Mouse (Mus musculus): ENCODE data around the gene Ttc30a1.
"Not testable (repeated sequence)": the region's sequence is repeated elsewhere in the genome, so short reads cannot be mapped to it uniquely, and the experiment has no call there.

Gene Ttc30a1

GRCm38 (mm10) chr2:75982626-75983025 is 859 bp upstream of the Ttc30a1 start:
- DNase-seq, result no peak

GRCm38 (mm10) chr2:75980933-75981439 is 781 bp downstream of the Ttc30a1 start:
- not testable (repeated sequence) for DNase-seq

GRCm38 (mm10) chr2:75977752-75978368 is 3.9 kb downstream of the Ttc30a1 start, which contains the start of gene Ttc30a2:
Gene Ttc30a2, minus strand, starts transcription at chr2:75978170.
- DNase-seq, result peak; percentile 77

DNA sequence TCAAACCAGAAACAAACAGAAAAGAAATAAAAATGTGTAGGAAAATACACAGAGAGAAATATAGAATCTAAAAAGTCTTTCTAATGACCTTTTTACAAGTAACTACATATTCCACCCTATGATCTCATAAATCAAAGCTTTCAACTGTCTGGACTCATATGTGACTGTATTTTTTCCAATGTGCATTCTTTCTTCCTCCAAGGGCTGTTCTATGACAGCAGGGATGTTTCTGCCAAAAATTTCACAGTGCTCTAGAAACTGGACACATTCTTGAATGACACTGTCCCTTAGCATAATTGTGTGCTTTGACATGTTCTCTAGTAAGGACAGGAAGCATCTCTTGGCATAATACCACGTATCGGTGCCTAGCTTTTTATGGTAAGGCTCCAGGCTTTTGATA is 5.7 kb downstream of the Ttc30a1 start:
- DNase-seq, result not testable (repeated sequence)

- no peak for DNase-seq
Observed at GRCm38 (mm10) chr2:75974131-75974530, 7.6 kb downstream of the Ttc30a1 start.

GRCm38 (mm10) chr2:75964972-75965371 is 16.8 kb downstream of the Ttc30a1 start:
- peak; percentile 86 for DNase-seq

DNA sequence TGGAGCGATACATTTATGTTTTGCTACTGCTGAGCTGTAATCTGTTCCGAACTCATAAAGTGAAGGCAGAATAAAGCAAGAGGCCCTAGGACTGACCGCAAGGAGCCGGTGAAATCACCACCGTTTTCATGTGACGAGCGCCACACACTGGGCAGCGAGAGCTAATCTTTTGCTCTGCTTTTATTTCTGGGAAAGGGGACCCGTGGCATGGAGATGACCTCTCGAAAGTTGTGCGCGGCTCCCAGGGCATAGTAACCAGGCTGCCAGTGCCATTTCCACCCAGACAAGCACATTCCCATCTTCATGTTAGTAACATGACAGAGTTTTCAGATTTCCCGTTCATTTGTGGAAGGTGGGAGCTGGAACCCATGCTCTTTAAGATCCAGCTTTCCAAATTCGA is 17.3 kb downstream of the Ttc30a1 start:
- DNase-seq, result peak; percentile 80

- no peak for DNase-seq
Observed at GRCm38 (mm10) chr2:75964051-75964450, 17.7 kb downstream of the Ttc30a1 start.

DNA sequence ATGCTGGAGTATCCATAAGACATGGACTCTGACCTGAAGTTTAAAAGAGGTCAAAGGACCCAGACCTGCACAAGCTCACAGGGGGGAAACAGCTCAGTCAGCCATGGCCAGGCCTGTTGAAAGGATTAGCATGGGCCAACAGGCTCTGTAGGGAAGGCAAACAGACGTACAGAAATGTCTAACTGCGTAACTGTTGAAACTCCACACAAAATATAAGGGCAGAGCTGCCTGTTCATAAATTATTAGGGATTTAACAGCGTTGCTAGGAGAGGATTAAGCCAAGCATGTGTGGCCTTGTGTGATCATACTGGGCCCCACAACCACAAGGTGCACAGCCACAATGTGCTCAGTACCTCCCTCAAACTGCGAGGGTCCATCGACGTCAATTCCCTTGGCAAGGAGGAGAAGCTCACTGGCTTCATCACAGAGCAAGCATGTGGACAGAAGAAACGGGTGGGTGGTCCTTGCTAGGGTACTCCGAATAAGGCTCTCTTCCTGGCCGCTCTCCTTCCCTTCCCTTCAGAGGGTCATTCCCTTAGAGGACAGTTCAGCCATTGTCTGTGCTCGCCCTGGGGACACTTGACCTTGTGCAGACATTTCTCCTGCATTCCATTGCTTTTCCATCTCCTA is 18.4 kb downstream of the Ttc30a1 start:
- no peak for DNase-seq

GRCm38 (mm10) chr2:75960366-75961330 is 21.1 kb downstream of the Ttc30a1 start:
- peak; percentile 61 for DNase-seq

DNA sequence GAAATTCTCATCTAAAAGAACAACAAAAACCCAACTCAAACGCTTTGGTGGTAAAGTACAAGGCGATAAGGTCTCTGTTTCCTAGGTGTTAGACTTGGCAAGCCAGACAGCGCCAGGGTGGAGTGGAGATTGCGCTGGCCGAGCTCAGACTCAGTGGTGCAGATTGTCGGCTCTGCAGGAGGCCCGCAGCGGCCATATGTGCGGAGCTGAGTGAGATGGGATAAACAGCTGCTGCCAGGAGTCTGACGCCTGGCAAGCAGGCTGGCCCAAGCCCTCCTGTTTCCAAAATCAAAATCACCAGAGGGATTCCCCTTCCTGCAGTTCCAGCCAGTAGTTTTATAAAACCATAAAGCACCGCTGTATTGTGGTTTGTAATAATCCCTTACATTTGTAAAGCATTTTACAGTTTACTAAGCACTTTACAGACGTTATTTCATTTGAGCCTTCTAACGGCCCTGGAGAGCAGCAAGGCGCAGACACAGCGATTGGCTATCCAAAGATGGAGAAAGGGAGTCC is 21.9 kb downstream of the Ttc30a1 start:
- DNase-seq, result no peak

DNA sequence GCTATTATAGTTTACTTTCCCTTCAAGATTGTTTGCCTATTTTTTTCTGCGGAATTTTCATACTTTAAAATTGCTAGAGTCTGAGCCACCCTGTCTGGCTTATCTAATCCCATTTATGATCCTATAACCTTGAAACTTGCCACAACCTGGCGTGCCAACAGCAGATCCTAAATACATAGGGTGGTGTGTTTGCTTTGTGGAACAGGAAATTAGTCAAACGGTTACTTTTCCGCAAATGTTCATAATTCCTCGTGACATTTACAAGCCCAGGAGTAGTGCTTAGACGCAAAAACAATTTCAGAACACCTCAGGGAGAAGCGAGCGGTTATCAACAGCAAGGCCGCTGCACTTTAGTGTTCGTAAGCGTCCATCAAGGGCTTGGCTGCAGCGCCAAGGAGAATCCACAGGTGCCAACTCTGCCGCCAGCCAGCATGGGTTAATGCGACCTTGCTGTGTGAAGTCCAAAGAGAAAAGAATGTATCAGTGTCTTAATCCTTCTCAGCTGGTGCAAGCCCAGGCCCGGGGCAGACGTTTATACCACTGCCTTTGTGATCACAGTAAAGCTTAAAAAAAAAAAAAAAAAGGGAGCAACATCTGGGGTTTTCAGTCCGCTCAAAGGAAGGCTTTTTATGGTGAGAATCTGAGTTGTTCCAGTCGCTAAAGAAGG is 22.5 kb downstream of the Ttc30a1 start:
- DNase-seq, result no peak

- DNase-seq, result no peak
Observed at GRCm38 (mm10) chr2:75955709-75956108, 26.1 kb downstream of the Ttc30a1 start.

DNA sequence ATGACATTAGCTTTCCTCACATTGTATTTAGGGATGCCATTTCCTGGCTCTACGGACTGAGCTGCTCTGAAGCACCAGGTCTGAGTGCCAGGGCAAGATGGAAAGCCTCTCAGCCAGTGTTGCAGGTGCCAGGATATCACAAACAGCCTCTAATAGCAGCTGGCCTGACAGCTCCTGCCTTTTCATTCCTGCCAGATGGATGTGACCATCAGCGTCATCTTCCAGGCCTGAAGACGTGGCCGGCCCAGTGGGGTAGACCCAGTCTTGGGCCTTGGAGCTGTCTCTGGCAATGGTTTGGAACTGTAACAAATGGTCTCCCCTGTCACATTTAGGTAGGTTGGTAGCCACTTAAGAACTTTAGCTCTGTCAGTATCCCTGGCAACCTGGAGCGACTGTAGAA is 28.4 kb downstream of the Ttc30a1 start:
- DNase-seq, result no peak

- no peak for DNase-seq
Observed at GRCm38 (mm10) chr2:75950685-75951084, 31.1 kb downstream of the Ttc30a1 start.

DNA sequence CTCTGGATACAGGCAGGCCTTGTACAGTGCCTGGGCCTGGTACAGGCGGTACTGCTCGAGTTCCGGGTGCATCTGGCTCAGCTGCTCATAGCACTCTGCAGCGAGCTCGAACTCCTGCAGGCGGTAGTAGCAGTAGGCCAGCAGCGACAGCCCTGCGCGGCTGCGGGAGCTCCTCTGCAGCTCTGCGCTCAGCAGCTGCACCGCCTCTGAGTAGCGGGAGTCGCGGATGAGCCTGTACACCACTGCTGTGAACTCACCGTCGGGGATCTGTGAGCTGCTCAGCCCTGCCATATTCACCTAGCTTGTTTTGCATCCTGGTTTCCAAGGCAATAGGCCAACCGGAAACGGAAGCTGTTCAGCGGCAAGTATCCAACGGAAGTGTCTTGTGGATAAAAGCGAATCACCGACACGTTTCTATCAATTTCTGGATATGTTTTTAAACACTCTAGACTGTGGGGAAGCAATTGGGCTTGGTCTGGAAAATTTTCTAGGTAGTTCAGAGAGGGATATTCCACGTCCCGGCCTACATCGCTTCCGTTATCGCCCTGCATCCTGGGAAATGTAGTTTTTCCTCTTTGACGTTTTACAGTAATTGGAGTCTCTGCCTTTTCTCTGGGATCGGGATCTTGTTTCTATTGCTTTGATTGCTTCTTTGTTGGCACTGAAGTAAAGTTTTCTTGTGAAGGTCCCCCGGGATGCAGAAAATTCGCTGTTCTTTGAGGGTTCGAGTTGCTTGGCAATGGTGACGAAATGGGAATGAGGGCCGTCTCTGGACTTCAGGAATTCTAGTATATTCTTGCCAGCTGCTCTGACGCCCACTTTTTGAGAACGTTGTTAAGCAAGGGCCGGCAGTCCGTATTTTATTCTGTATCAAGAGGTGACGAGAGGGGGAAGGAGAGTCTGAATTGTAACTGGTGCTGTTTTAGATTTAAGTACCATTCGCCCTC is 43.4 kb downstream of the Ttc30a1 start, which contains the start of gene Ttc30b:
Ttc30b (minus strand) TSS at position 469 of the 947 bp plus-strand sequence.
- peak; percentile 89 for DNase-seq

GRCm38 (mm10) chr2:75937520-75938116 is 44.1 kb downstream of the Ttc30a1 start:
- not testable (repeated sequence) for DNase-seq

DNA sequence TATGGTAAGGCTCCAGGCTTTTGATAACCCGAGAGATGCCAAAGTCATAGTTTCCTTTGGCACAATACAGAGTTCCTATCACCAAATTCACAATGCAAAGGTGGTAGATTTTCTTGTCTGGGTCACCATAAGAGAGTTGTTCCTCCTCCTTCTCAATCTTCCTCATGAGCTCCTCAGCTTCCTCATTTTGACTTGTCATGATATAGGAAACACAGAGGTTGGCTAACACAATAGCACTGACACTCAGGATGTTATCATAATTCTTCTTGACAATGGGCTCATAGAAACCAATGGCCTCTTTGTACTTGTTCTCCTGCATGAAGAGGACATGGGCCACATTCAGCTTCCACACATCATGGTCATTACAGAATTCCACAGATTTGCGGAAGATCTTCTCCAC is 45.1 kb downstream of the Ttc30a1 start:
- not testable (repeated sequence) for DNase-seq

DNA sequence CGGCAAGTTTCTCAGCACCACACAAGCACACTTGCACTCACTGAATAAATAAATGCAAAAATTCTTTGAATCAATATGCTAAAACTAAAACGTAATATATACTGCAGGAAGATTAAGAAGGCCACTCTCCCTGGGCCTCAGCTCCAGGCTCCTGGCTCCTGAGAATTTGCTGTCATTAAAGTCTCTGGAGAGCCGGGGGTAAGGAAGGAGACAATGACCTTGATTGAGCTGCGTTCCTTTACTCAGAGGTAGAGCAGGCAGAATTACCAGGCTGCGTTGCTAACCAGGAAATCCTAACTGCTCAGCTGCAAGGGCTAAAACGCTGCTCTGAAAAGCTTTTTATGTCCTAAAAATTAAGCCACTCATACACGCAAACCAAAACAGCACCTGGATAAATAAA is 48.2 kb downstream of the Ttc30a1 start:
- no peak for DNase-seq

DNA sequence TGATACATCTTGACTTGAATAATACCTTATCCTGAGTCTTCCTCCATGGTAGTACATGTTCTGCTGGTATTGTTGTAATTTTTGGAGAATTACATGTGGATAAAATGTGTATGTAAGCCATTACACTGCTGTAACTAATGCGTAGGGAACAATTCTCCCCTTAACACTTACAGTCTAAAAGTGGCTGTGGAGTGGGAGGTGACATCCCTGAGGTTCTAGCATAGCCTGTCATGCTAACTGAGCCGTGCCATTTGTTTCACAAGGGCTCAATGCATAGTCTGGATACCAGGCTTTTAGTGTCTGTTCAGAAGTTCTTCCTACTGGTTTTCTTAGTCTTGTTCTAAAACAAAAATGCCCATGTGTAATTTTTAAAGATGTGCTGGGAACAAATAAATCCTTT is 50.8 kb downstream of the Ttc30a1 start:
- no peak for DNase-seq
